Mouse (Mus musculus) brain, embryonic 14.5 days (tissue): ENCODE results near the gene S1pr4.

ENCODE experiments used
- CTCF ChIP-seq: fragments of 200-500 bp; IDR thresholded peaks from 2 replicates; pipeline ENCODE4 v1.5.1; 2012; ENCODE audit warnings: inconsistent platforms, mild to moderate bottlenecking, moderate library complexity, borderline replicate concordance; ENCODE audit not compliant: insufficient read depth, insufficient read length; ENCODE audit errors: extremely low read depth
- POLR2A ChIP-seq: fragments of 200-500 bp; IDR thresholded peaks from 2 replicates; pipeline ENCODE4 v1.6.1; 2012; ENCODE audit warnings: mild to moderate bottlenecking, inconsistent platforms, borderline replicate concordance; ENCODE audit not compliant: poor library complexity, insufficient read depth, insufficient read length, severe bottlenecking; ENCODE audit errors: extremely low read depth

DNA sequence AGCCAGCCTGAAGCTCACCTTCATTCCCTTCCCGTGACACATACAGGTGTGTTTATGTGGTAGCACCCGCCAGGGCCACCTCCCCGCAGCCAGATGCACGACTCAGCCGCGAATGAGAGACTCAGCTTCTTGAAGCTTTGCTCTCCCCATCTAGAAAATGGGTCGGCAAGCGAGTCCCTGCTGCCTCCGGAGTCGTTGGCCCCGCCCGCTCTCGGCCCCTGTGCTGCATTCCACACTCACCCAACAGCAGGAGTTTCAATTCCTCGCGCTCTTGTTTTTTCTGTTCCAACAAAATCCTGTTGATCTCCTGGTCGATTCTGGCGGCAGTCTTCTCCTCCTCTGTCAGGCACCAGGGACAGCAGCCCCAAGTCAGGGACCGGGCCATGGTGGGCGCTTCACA, 23.6 kb upstream of the S1pr4 start:
- TF ChIP-seq CTCF (no peak), POLR2A (no peak)
